Mouse (Mus musculus) kidney, embryonic 14.5 days (tissue): ENCODE data around the gene Capzb. TPM values are rescaled to one million over a fixed set of nuclear protein-coding genes. Genes with fewer than 3 reads are reported as not detected.
A peak's percentile ranks its signal among the peaks of the same experiment; 100 is the strongest.

Experiments
- ATAC-seq: fragments of 200-750 bp; cut with Nextera tagmentation; 2 replicates; pipeline ENCODE4 v1.8.0; 2017; ENCODE audit warnings: moderate number of reproducible peaks, mild to moderate bottlenecking, moderate TSS enrichment, moderate library complexity; ENCODE audit not compliant: low FRiP score, low TSS enrichment
- H3K27ac ChIP-seq: fragments of 300-500 bp; sonication (generic); 2 replicates; pipeline ENCODE4 v1.5.1; 2014; ENCODE audit warnings: low read depth, mild to moderate bottlenecking, low read length, moderate library complexity, mixed read lengths
- H3K27me3 ChIP-seq: fragments of 300-500 bp; sonication (generic); 2 replicates; pipeline ENCODE4 v1.6.1; 2014; ENCODE audit warnings: mild to moderate bottlenecking, low read length; ENCODE audit not compliant: control insufficient read depth, insufficient read depth
- H3K36me3 ChIP-seq: fragments of 300-500 bp; sonication (generic); 2 replicates; pipeline ENCODE4 v1.6.1; 2014; ENCODE audit warnings: low read length, mixed read lengths; ENCODE audit not compliant: control insufficient read depth, insufficient read depth
- H3K4me1 ChIP-seq: fragments of 300-500 bp; sonication (generic); 2 replicates; pipeline ENCODE4 v1.6.1; 2014; ENCODE audit warnings: low read length, mixed read lengths; ENCODE audit not compliant: control insufficient read depth, insufficient read depth
- H3K4me2 ChIP-seq: fragments of 300-500 bp; sonication (generic); replicated peaks from 2 replicates; pipeline ENCODE4 v1.6.1; 2014; ENCODE audit warnings: low read depth, mild to moderate bottlenecking, low read length
- H3K4me3 ChIP-seq: fragments of 300-500 bp; sonication (generic); 2 replicates; pipeline ENCODE4 v1.5.1; 2014; ENCODE audit warnings: mild to moderate bottlenecking, low read length
- H3K9ac ChIP-seq: fragments of 300-500 bp; sonication (generic); 2 replicates; pipeline ENCODE4 v1.6.1; 2014; ENCODE audit warnings: low read depth, mild to moderate bottlenecking, low read length, moderate library complexity
- H3K9me3 ChIP-seq: fragments of 300-500 bp; sonication (generic); 2 replicates; pipeline ENCODE4 v1.6.1; 2016; ENCODE audit warnings: low read length; ENCODE audit not compliant: control insufficient read depth
- WGBS: fragments of 180-500 bp; shearing (Covaris S2); extraction: QIAGEN DNeasy Blood & Tissue Kit; methylation state at CpG from one replicate; pipeline ENCODE4 v1.1.7; 2014; 5-methylcytosine and 5-hydroxymethylcytosine counted together
- polyA plus RNA-seq: library from polyadenylated mRNA; unstranded; fragments of >200 nt; fragmentation: Nextera tagmentation; extraction: Ambion mirVana; gene quantifications from 2 replicates; pipeline ENCODE4 v1.2.1, GENCODE M21; 2014

Capzb gene
- polyA plus RNA-seq, 1 experiment from 2014 or later = 256 TPM

DNA sequence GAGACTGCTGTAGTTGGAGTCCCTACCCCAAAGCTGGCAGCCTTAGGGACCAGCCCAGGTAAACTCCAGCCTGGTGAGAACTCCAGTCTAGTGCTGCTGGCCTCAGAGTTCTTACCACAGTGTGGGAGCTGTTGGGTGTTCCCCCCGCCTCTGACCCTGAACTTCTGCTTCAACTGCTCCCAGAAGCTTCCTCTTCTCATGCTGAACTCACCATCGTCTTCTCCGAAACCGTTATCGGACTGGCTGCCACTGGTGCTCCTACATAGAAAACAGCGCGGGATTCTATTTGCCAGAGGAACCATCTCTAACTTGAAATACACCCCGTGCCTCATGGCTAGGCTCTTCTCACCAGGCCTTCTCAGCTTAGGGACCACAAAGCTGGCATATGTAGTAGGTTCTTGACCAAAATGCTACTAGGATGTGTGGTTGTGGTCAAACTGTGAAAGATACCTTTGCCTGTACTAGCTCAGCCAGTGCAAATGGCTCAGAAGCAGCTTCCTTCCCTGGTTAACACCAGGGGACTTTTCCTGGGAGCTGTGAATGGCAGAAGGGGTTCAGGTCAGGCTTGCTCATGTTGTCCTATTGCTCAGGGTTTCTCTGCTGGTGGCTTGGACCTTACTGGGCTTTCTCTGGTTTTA, 7.1 kb downstream of the Capzb start:
- Histone ChIP-seq H3K27ac (no peak overlapping the region), H3K4me1 (peaks cover 30% of the 10 kb centered on the region; the same call in 1 of the 2 replicates), H3K27me3 (no peaks in the 10 kb centered on the region), H3K9me3 (no peaks in the 10 kb centered on the region), H3K4me3 (no peak overlapping the region), H3K4me2 (no peak overlapping the region), H3K36me3 (peaks cover 13% of the 10 kb centered on the region; the same call in 1 of the 2 replicates), H3K9ac (no peak overlapping the region)
- no peak for ATAC-seq
- 92% methylated on average over 8 of the region's 8 CpGs for WGBS

DNA sequence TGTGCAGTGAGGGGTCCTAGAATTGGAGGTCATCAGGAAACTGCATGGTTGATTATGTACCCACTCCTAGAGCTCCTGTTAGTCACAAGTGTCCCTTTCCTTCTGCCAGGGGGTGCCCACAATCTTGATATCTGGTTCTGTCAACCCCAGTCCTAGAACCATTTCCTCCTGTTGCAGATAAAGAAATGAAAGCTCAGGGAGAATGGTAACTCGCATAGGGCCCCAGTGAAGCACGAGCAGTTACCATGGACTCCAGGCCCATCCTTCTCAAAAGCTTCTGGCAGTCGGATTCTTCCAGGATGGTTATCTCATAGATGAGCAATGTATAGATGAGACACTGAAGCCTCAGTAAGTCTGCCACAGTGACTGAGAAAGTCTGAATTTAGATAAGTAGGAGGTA, 8.2 kb downstream of the Capzb start:
- H3K36me3 ChIP-seq = peaks cover 13% of the 10 kb centered on the region; the same call in 1 of the 2 replicates
- H3K9me3 ChIP-seq = no peaks in the 10 kb centered on the region
- 90% methylated on average over 3 of the region's 3 CpGs for WGBS
- H3K4me1 ChIP-seq = peaks cover 27% of the 10 kb centered on the region; the same call in 1 of the 2 replicates
- no peak overlapping the region for H3K9ac ChIP-seq
- no peaks in the 10 kb centered on the region for H3K27me3 ChIP-seq
- H3K4me2 ChIP-seq = no peak overlapping the region
- H3K27ac ChIP-seq = no peak overlapping the region
- no peak for ATAC-seq
- H3K4me3 ChIP-seq = no peak overlapping the region

DNA sequence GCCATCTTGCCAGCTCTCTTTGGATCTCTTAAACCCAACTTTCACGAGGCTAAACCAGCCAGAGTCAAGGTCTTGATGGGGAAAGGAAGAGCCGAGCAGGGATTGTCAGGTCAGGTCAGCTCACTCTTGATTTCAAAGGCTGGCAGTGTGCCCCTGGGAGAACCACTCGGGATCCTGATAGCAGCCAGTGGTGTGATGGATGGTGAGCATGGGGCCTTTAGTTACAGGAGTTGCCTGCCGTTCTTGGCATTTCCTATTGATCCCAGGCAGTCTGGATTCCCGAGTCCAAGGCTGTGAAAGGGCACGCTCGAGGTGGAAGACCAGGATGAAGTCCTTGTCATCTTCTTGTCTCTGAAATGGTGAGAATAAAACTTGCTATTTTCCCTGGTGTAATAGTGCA, 9.9 kb downstream of the Capzb start:
- H3K27me3 ChIP-seq = no peaks in the 10 kb centered on the region
- H3K4me3 ChIP-seq = no peak overlapping the region
- H3K36me3 ChIP-seq = peaks cover 7% of the 10 kb centered on the region; the same call in 1 of the 2 replicates
- no peaks in the 10 kb centered on the region for H3K9me3 ChIP-seq
- 39% methylated on average over 7 of the region's 7 CpGs for WGBS
- ATAC-seq = no peak
- H3K4me1 ChIP-seq = peaks cover 20% of the 10 kb centered on the region
- H3K4me2 ChIP-seq = no peak overlapping the region
- H3K27ac ChIP-seq = no peak overlapping the region
- no peak overlapping the region for H3K9ac ChIP-seq

DNA sequence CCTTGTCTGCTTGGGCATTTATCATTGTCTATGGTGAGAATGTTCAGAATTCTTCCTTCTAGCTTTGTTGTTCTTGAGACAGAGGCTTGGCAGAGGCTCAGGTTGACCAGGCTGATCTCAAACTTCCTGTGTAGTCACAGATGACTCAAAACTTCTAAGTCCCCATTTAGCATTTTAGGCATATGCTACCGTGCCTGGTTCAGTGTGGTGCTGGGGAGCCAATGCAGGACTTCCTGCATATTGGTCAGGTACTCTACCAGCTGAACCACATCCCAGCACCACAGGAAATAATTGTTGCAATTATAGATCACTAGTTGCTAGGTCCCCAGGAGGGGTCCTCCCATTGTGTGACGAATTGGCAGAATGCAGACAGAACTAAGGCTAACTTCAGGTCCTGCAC, 10.7 kb downstream of the Capzb start:
- no peak for ATAC-seq

DNA sequence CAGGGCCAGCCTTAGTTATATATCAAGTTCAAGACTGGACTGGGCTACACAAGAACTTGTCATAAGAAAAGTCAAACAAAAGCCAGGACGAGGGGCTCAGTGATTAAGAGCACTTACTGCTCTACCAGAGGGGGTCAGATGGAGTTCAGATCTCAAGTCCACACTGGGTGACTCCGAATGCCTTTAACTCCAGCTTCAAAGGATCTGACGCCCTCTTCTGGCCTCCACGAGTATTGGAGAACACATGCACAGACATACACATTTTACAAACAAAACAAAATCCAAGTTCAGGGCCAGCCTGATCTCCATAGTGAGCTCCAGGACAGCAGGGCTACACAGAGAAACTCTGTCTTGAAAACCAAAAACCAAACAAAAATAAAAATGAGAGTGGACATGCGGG, 13.1 kb downstream of the Capzb start:
- Histone ChIP-seq H3K27me3 (no peaks in the 10 kb centered on the region), H3K4me1 (peaks cover 34% of the 10 kb centered on the region), H3K27ac (no peak overlapping the region), H3K4me3 (no peak overlapping the region), H3K9me3 (no peaks in the 10 kb centered on the region), H3K36me3 (no peaks in the 10 kb centered on the region; the same call in 1 of the 2 replicates), H3K4me2 (no peak overlapping the region), H3K9ac (no peak overlapping the region)
- no peak for ATAC-seq
- 46% methylated on average over 5 of the region's 5 CpGs for WGBS

More for the DNA sequence above, 10.7 kb downstream of the Capzb start:
- H3K9me3 ChIP-seq = no peaks in the 10 kb centered on the region
- WGBS = 67% methylated on average over 2 of the region's 2 CpGs
- H3K27ac ChIP-seq = no peak overlapping the region
- no peak overlapping the region for H3K4me2 ChIP-seq
- H3K36me3 ChIP-seq = peaks cover 7% of the 10 kb centered on the region; the same call in 1 of the 2 replicates
- H3K4me3 ChIP-seq = no peak overlapping the region
- peaks cover 21% of the 10 kb centered on the region for H3K4me1 ChIP-seq
- H3K27me3 ChIP-seq = no peaks in the 10 kb centered on the region
- H3K9ac ChIP-seq = no peak overlapping the region

DNA sequence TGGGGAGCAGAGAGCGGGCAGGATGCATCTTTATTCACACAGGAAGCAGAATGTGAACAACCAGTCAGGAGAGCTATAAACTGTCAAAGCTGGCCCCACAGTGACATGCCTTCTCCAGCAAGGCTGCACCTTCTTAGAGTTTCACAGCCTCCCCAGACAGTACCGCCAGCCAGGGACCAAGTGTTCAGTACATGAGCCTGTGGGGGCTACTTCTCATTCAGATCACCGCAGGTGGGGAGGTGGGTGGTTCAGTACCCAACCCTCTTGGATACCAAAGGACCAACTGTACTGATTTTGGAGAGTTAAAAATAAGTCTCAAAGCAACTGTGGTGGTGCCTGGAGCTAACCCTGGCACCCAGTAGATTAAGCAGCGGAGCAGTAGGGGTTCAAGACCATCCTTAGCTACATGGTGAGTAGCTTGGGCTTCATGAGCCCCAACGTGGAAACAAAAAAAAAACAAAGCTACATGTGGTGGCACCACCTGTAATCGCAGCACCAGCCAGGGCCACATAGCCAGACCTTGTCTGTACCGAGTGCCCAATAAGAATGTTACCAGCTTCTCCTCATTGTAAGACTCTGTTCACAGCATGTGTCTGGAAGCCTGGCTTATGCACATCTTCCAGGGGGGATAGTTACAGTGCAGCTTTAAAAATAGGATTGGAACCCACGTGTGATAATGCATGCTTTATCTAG, 13.8 kb downstream of the Capzb start:
- peaks cover 36% of the 10 kb centered on the region for H3K4me1 ChIP-seq
- 80% methylated on average over 8 of the region's 8 CpGs for WGBS
- no peaks in the 10 kb centered on the region for H3K27me3 ChIP-seq
- H3K36me3 ChIP-seq = no peaks in the 10 kb centered on the region; the same call in 1 of the 2 replicates
- H3K27ac ChIP-seq = no peak overlapping the region
- no peak overlapping the region for H3K4me2 ChIP-seq
- H3K4me3 ChIP-seq = no peak overlapping the region
- no peaks in the 10 kb centered on the region for H3K9me3 ChIP-seq
- H3K9ac ChIP-seq = no peak overlapping the region
- no peak for ATAC-seq

DNA sequence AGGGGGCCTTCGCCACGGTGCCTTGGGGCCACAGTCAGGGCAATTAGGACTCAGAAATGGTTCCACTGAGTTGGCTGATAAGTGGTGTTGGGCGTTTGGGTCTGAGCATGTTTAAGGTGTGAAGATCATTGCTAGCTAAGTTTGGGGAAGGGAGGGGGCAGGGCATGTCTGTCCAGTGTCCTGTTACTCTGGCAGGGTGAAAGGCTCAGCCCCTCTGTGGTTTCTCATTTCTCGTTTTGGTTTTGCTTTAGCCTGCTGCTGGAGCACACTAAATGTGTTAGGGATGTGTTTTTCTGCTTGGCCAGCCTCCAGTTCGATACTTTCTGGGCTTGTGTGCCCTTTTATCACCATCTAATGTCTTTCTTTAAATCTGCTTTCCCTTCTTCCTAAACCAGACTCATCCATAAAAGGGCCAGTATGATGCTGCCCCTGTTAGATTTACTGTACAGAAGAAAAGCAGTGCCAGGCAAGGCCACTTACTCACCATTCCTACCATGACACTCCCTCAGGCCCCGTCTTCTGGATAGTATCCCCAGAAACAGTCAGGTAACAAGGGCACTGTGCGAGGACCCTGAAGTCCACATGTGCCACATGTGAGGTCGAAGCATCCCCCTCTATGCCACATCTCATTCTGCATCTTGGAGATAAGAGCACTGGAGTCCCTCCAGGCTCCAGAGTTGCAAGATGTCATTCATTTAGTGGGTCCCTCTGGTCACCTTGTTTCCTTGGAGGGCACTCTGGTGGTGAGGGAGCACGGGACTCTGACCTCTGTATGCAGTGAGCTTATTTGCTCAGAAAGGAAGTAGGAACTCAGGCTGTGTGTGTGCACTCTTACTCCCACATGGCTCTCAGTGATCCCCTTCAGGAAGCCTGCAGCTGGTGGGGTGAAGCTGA, 15.8 kb downstream of the Capzb start:
- peak overlapping the region; percentile 55; the same call in 1 of the 2 replicates for H3K27ac ChIP-seq
- no peaks in the 10 kb centered on the region for H3K9me3 ChIP-seq
- H3K4me2 ChIP-seq = no peak overlapping the region
- H3K9ac ChIP-seq = no peak overlapping the region
- peaks cover 2% of the 10 kb centered on the region; the same call in 1 of the 2 replicates for H3K36me3 ChIP-seq
- no peak overlapping the region for H3K4me3 ChIP-seq
- 35% methylated on average over 9 of the region's 9 CpGs for WGBS
- no peak for ATAC-seq
- H3K4me1 ChIP-seq = peaks cover 34% of the 10 kb centered on the region
- H3K27me3 ChIP-seq = no peaks in the 10 kb centered on the region

DNA sequence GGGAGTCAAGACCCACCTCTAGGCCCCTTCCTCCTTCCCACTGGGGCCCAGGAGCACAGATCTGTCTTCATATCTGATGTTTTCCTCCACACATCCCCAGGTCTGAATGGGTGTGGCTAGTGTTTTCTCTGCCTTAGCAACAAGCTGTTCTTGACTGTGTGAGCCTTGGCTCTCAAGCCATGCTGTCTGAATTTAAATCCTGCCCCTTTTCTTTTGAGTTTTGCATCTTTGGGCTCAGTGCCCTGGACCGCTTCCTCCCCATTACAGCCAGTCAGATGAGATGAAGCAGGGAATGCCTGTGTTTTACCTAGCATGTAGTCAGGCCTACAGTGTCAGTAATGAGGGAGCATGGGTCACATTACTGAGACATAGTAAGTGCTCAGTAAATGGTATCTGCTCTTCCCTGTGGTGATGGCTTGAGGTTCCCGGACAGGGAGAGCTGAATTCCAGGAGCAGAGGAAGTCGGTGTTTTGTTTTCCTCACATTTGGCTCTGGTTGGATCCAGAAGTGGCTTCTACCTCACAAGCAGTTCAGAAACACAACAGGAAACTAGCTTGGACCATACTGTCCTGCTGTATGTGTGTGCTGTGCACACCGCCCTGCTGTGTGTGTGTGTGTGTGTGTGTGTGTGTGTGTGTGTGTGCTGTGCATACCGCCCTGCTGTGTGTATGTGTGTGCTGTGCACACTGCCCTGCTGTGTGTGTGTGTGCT, 16.6 kb downstream of the Capzb start:
- Histone ChIP-seq H3K27ac (peak overlapping the region; percentile 55; the same call in 1 of the 2 replicates), H3K4me3 (no peak overlapping the region), H3K9ac (no peak overlapping the region), H3K36me3 (peaks cover 2% of the 10 kb centered on the region; the same call in 1 of the 2 replicates), H3K9me3 (no peaks in the 10 kb centered on the region), H3K4me2 (no peak overlapping the region), H3K27me3 (no peaks in the 10 kb centered on the region), H3K4me1 (peaks cover 33% of the 10 kb centered on the region)
- no peak for ATAC-seq
- WGBS = 67% methylated on average over 5 of the region's 5 CpGs
